Mouse (Mus musculus) hindlimb bud, embryonic 11.5 days (tissue): ENCODE results near the gene Lrrc26.
A peak's percentile ranks its signal among the peaks of the same experiment; 100 is the strongest.

ENCODE experiments used
- DNase-seq: peaks from one replicate; pipeline ENCODE4 v3.0.0-alpha.2; 2012; ENCODE audit warnings: low read depth, low spot score; ENCODE audit errors: extremely low spot score

The Lrrc26 gene

DNA sequence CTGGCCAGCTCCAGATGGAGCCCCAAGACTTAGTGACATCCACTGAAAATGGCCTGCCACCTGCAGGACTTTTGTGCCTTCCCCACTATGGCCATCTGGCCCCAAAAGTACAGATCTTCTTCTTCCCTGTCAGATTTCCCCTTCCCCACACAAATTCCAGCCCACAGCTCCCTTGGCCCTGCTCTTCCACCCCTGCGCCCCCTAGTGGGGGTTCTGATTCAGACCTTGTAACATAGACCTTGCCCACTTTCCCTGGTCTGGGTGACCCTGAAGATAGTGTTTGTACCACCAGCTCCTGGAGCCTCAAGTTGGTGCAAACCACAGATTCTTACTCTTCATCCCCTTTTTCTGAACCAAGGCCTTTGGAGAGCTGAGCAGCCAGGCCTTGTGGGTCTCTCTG, 3.1 kb downstream of the Lrrc26 start:
- peak; percentile 44 for DNase-seq

- no peak for DNase-seq
Measured at GRCm38 (mm10) chr2:25293706-25294105, 4.0 kb downstream of the Lrrc26 start.

GRCm38 (mm10) chr2:25297093-25297492, 7.4 kb downstream of the Lrrc26 start:
- no peak for DNase-seq

DNA sequence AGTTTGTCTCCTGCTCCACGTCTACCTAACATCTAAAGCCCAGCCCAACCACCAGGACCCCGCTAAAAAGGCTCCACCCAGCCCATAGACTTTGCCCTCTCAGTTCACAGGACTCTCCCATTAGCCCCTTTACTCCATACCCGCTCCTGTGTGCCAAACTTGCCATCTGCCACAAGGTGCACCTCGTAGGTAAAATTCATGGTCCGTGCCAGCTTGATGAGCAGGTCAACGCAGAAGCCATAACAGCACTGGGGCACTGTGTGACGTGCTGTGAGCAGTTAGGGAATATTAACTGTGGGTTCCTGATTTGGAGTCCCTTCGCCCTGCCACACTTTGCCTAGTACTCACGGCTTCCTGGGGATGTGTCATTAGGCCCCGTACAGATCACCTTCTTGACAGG, 8.3 kb downstream of the Lrrc26 start:
- no peak for DNase-seq

DNA sequence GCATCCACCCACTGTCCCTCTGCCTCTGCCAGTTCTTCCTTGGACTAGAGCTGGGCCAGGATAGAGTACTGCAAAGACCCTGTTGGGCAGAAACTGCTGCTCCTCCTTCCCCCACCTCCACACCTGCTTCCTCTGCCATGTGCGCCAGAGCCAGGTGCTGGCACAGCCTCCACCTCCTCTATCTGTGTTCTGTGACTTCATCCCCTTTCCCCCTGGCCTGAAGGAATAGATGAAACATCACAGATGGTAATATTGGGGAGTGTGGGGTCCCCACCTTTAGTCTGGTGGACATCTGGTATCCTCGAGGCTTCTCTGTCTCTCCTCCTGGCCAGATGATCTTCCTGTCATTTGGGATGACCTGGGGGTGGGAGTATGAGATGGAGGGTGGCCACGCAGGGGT, 13.7 kb downstream of the Lrrc26 start:
- DNase-seq = no peak

- no peak for DNase-seq
Measured at GRCm38 (mm10) chr2:25303931-25304656, 14.4 kb downstream of the Lrrc26 start.

DNA sequence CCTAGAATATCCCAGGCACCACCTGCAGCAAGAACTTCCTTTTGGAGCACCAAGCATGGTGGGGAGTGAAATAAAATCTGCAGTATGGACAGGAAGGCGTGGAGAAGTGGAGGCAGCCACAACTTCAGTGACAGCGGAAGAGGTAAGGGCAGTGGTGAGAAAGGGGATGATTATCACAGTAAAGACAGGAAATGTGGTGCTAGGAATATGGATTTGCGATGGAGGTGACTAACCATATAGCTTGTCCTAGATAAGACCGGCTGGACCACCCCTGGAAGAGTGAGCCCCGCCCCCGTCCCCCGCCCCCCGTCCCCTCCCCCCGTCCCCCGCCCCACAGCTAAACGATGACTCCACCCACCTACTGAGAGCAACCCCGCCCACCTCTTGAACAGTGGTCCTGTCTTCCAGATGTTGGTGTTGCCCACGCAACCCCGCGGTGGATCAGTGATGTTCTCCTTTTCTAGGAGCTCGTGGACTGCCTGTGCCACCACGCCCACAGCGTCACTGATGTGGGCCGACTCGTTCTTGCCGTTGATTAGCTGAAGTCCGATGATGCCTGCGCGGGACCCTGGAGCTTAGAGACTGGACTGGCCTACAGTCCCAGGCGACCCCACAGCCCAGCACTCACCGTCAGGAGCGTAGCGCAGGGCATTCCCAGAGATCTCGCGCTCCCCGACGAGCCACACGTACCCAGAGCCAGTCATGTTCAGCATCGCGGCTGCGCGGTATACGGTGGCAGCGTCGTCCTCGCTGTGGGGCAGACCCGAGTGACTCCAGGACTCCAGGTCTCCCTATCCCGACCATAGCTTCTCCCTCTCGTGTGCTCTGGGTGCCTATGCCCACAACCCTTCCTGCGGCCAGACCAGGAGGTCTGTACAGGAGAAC, 15.2 kb downstream of the Lrrc26 start:
- DNase-seq = no peak

DNA sequence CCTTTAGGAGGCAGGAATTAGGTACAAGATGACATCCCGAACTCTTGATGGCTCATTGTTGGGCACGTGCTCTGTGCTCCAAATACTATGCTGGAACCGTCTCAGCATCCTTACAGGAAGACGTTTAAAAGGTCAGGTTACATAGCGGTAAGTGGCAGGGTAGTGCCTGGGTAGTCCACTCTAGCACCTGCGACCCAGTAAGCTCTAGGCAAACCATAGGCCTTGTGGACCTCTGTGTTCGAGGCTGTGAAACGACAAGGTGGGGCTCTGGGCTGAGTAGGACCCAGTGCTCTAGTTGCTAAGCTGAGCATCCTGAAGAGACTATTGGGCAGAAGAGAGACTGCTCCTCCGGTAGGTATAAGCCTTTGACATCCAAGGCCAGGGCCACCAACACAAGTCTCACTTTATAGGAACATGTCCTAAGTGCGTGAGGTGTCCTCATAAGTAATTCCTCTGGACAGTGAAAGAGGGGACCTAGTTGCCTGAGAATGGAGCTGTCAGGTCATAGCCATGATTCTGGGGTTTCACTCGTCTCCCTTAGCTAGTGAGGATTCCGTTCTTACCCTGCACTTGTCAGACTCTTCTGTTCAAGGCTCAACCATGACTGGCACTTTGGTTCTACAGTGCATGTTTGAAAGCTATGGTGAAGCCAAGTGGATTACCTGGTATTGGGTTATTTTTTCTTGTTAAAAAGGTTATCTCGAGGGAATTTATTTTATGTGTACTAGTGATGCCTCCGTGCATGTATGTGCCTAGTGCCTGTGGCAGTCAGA, 16.1 kb downstream of the Lrrc26 start:
- DNase-seq = no peak

DNA sequence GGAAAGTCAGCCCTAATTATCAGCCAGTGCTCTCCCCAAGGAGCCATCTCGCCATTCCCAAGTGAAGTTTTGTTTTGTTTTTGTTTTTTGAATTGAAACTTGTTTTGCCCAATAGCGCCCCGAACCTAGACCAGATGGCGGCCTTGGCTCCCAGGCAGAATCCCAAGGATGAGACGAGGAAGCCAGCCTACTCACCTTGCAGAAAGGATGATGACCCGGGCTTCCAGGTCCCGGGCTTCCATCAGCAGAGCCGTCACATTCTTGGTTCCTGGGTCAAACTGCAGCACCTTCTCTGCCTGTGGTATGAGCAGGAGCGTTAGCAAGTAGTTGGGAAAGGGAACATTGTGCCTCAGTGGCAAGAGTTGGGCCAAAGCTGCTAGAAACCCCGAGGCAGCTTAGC, 20.5 kb downstream of the Lrrc26 start:
- no peak for DNase-seq

- no peak for DNase-seq
Measured at GRCm38 (mm10) chr2:25310969-25311368, 21.3 kb downstream of the Lrrc26 start.

DNA sequence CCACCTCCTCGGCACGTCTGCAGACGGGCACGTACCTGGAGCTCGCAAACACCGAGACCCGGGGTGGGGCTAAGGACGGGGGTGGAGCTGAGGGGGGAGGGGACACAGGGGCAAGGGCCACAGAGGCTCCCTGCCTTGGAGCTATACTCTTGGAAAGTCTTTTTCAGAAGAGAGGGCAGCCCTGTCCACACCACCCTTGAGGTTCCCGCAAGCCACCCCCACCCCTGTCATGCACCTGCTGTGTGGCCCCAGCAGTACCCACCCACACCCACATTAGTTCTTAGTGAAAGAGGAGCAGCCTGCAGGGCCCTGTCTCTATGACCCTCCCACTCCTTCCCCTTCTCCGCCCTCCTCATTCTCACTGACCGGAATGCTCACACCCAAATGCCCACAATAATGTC, 21.8 kb downstream of the Lrrc26 start:
- no peak for DNase-seq

GRCm38 (mm10) chr2:25318119-25318966, 28.6 kb downstream of the Lrrc26 start:
- no peak for DNase-seq

DNA sequence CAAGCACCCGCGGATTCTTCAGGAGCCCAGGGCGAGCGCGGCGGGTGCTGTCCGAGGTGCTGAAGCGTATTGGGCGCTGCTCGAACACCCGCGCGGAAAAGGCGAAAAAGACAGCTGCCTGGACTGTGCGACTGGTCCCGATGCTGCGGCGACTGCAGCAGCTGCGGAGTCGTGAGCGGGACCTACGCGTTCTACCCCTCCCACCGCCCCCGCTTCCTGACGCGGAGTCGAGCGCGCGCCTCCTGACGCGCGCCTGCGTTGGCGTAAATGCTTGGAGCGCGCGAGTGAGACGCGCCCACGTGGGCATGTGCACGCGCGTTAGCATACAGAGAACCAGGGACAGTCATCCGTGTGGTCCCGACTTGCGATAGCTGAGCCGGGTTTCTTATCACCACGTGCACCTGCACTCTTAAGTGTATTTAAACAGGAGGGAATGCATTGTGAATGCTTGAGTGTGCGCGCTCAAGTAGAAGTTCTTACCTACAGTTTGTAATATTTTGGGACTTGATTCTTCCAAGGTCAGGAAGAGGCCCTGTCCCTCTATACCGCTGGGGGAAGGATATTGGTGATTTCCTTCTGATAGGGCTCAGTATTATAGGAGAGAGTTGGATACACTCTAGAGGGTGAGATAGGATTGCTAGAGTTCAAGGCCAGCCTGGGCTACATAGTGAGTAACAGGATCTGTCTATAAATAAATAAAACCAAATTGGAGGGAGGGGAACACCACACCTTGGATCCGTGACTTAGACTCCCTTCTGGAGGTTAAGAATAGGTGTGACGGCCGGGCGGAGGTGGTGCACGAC, 29.5 kb downstream of the Lrrc26 start, which contains the start of gene Grin1:
TSS of gene Grin1 (minus strand) at position 217 of the 803 bp plus-strand sequence.
- no peak for DNase-seq

DNA sequence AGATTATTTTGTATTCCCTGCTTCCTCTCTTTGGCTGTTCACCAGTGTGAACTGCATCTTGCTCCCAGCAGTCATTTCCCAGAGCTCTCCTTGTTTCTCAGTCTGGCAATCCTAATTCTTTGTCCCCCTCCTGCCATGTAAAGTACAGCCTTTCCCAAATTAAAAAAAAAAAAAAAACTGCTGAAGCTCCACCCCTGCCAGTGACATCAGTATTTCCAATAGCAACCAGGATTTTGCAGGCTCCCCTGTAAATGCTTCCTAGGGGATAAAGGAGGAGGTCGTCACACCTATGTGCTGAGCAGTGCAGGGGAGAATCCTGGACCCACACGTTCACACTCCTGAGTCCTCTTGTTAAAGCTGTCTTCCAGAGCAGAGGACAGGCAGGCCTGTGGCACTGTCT, 30.4 kb downstream of the Lrrc26 start:
- DNase-seq = no peak

DNA sequence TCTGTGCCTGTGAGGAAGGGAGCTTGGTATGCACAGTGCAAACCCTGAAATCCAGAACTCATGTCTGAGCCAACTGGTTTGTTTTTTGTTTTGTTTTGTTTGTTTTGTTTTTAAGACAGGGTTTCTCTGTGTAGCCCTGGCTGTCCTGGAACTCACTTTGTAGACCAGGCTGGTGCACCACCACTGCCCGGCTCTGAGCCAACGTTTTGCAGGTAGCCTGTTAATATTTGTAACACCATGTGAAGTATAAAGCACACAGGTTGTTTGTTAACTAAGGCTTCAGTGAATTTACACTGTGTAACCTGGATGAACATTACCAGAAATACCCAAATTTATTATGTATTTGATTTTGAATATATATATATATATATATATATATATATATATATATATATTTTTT, 36.3 kb downstream of the Lrrc26 start:
- no peak for DNase-seq

DNA sequence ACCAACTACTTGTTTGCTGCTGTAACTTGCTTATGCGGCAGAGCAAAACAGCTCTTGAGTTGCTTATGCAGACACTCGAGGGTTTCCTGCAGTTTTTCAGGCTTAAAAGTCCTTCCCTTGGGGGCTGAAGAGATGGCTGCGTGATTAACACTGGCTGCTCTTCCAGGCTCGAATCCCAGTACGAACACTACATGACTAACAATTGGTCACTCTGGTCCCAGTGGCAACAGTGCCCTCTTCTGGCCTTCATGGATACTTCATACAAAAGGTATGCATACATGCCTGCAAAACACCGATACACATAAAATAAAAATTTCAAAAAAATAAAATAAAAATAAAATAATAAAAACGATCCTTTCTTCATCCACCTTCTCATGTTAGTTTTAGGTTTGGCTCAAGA, 38.7 kb downstream of the Lrrc26 start:
- no peak for DNase-seq

- DNase-seq = no peak
Measured at GRCm38 (mm10) chr2:25331470-25331869, 41.8 kb downstream of the Lrrc26 start.

- peak; percentile 95 for DNase-seq
Measured at GRCm38 (mm10) chr2:25332286-25333160, 42.8 kb downstream of the Lrrc26 start, which contains the start of gene Man1b1. Gene Man1b1 (plus strand): TSS chr2:25332338.

- DNase-seq = no peak
Measured at GRCm38 (mm10) chr2:25333569-25333968, 43.9 kb downstream of the Lrrc26 start.
